Mouse (Mus musculus): ENCODE results near the gene Gpr152.
"Not testable (repeated sequence)": the region's sequence is repeated elsewhere in the genome, so short reads cannot be mapped to it uniquely, and the experiment has no call there.

Gpr152 gene

GRCm38 (mm10) chr19:4118350-4118749 lies 21.2 kb upstream of the Gpr152 start:
- no peaks in the 10 kb centered on the region for H3K27me3 ChIP-seq (ENCODE audit: control insufficient read depth, insufficient read depth, low read length, poor library complexity, severe bottlenecking)
- DNase-seq (ENCODE audit: low read depth, low spot score) = no peak
- peaks cover 8% of the 10 kb centered on the region; the same call in 1 of the 2 replicates for H3K36me3 ChIP-seq (ENCODE audit: control insufficient read depth, insufficient read depth, low read length, poor library complexity, severe bottlenecking)

GRCm38 (mm10) chr19:4119716-4120487 lies 19.7 kb upstream of the Gpr152 start:
- H3K36me3 ChIP-seq (ENCODE audit: control insufficient read depth, insufficient read depth, low read length, poor library complexity, severe bottlenecking) = peaks cover 8% of the 10 kb centered on the region; the same call in 1 of the 2 replicates
- DNase-seq (ENCODE audit: low read depth, low spot score) = peak; percentile 29
- no peaks in the 10 kb centered on the region for H3K27me3 ChIP-seq (ENCODE audit: control insufficient read depth, insufficient read depth, low read length, poor library complexity, severe bottlenecking)

- peak; percentile 44 for DNase-seq (ENCODE audit: low read depth, low spot score)
- Histone ChIP-seq H3K27me3 (ENCODE audit: control insufficient read depth, insufficient read depth, low read length, poor library complexity, severe bottlenecking) (no peaks in the 10 kb centered on the region), H3K36me3 (ENCODE audit: control insufficient read depth, insufficient read depth, low read length, poor library complexity, severe bottlenecking) (peaks cover 6% of the 10 kb centered on the region; the same call in 1 of the 2 replicates)
Observed at GRCm38 (mm10) chr19:4120496-4120895, 19.1 kb upstream of the Gpr152 start.

GRCm38 (mm10) chr19:4121097-4121805 lies 18.3 kb upstream of the Gpr152 start:
- DNase-seq (ENCODE audit: low read depth, low spot score) = peak; percentile 99
- Histone ChIP-seq H3K36me3 (ENCODE audit: control insufficient read depth, insufficient read depth, low read length, poor library complexity, severe bottlenecking) (no peaks in the 10 kb centered on the region; the same call in 1 of the 2 replicates), H3K27me3 (ENCODE audit: control insufficient read depth, insufficient read depth, low read length, poor library complexity, severe bottlenecking) (no peaks in the 10 kb centered on the region)

GRCm38 (mm10) chr19:4121896-4122295 lies 17.7 kb upstream of the Gpr152 start:
- not testable (repeated sequence) for H3K27me3 ChIP-seq (ENCODE audit: control insufficient read depth, insufficient read depth, low read length, poor library complexity, severe bottlenecking); H3K36me3 ChIP-seq (ENCODE audit: control insufficient read depth, insufficient read depth, low read length, poor library complexity, severe bottlenecking)
- peak; percentile 61 for DNase-seq (ENCODE audit: low read depth, low spot score)

- Histone ChIP-seq H3K36me3 (ENCODE audit: control insufficient read depth, insufficient read depth, low read length, poor library complexity, severe bottlenecking) (no peaks in the 10 kb centered on the region; the same call in 1 of the 2 replicates), H3K27me3 (ENCODE audit: control insufficient read depth, insufficient read depth, low read length, poor library complexity, severe bottlenecking) (no peaks in the 10 kb centered on the region)
- DNase-seq (ENCODE audit: low read depth, low spot score) = peak; percentile 70
Observed at GRCm38 (mm10) chr19:4122411-4123370, 16.9 kb upstream of the Gpr152 start.

GRCm38 (mm10) chr19:4124432-4124831 lies 15.2 kb upstream of the Gpr152 start:
- H3K27me3 ChIP-seq (ENCODE audit: control insufficient read depth, insufficient read depth, low read length, poor library complexity, severe bottlenecking) = no peaks in the 10 kb centered on the region
- peaks cover 2% of the 10 kb centered on the region; the same call in 1 of the 2 replicates for H3K36me3 ChIP-seq (ENCODE audit: control insufficient read depth, insufficient read depth, low read length, poor library complexity, severe bottlenecking)
- no peak for DNase-seq (ENCODE audit: low read depth, low spot score)

- H3K36me3 ChIP-seq (ENCODE audit: control insufficient read depth, insufficient read depth, low read length, poor library complexity, severe bottlenecking); H3K27me3 ChIP-seq (ENCODE audit: control insufficient read depth, insufficient read depth, low read length, poor library complexity, severe bottlenecking): not testable (repeated sequence)
- peak; percentile 29 for DNase-seq (ENCODE audit: low read depth, low spot score)
Observed at GRCm38 (mm10) chr19:4125268-4125667, 14.3 kb upstream of the Gpr152 start.

- no peaks in the 10 kb centered on the region for H3K27me3 ChIP-seq (ENCODE audit: control insufficient read depth, insufficient read depth, low read length, poor library complexity, severe bottlenecking)
- peak; percentile 99 for DNase-seq (ENCODE audit: low read depth, low spot score)
Observed at GRCm38 (mm10) chr19:4125741-4126696, 13.6 kb upstream of the Gpr152 start, which contains the start of gene Aip. TSS of gene Aip (minus strand) at chr19:4125858.

GRCm38 (mm10) chr19:4126759-4127495 lies 12.7 kb upstream of the Gpr152 start:
- no peak for DNase-seq (ENCODE audit: low read depth, low spot score)
- H3K36me3 ChIP-seq (ENCODE audit: control insufficient read depth, insufficient read depth, low read length, poor library complexity, severe bottlenecking) = peaks cover 18% of the 10 kb centered on the region
- no peaks in the 10 kb centered on the region for H3K27me3 ChIP-seq (ENCODE audit: control insufficient read depth, insufficient read depth, low read length, poor library complexity, severe bottlenecking)

More at GRCm38 (mm10) chr19:4125741-4126696, 13.6 kb upstream of the Gpr152 start, which contains the start of gene Aip:
- H3K36me3 ChIP-seq (ENCODE audit: control insufficient read depth, insufficient read depth, low read length, poor library complexity, severe bottlenecking) = peaks cover 11% of the 10 kb centered on the region; the same call in 1 of the 2 replicates

- no peaks in the 10 kb centered on the region for H3K27me3 ChIP-seq (ENCODE audit: control insufficient read depth, insufficient read depth, low read length, poor library complexity, severe bottlenecking)
- no peak for DNase-seq (ENCODE audit: low read depth, low spot score)
- H3K36me3 ChIP-seq (ENCODE audit: control insufficient read depth, insufficient read depth, low read length, poor library complexity, severe bottlenecking) = peaks cover 22% of the 10 kb centered on the region
Observed at GRCm38 (mm10) chr19:4129462-4129861, 10.1 kb upstream of the Gpr152 start.

GRCm38 (mm10) chr19:4130106-4130505 lies 9.5 kb upstream of the Gpr152 start:
- no peak for DNase-seq (ENCODE audit: low read depth, low spot score)
- no peaks in the 10 kb centered on the region for H3K27me3 ChIP-seq (ENCODE audit: control insufficient read depth, insufficient read depth, low read length, poor library complexity, severe bottlenecking)
- H3K36me3 ChIP-seq (ENCODE audit: control insufficient read depth, insufficient read depth, low read length, poor library complexity, severe bottlenecking) = peaks cover 22% of the 10 kb centered on the region

GRCm38 (mm10) chr19:4131075-4131474 lies 8.5 kb upstream of the Gpr152 start:
- Histone ChIP-seq H3K27me3 (ENCODE audit: control insufficient read depth, insufficient read depth, low read length, poor library complexity, severe bottlenecking) (no peaks in the 10 kb centered on the region), H3K36me3 (ENCODE audit: control insufficient read depth, insufficient read depth, low read length, poor library complexity, severe bottlenecking) (peaks cover 22% of the 10 kb centered on the region)
- DNase-seq (ENCODE audit: low read depth, low spot score) = no peak

Measured in splenic B cell, adult 2 months (primary cell).